Mouse (Mus musculus) mesoderm, embryonic 11.5 days (tissue): Measurements from ENCODE around the gene 1810013L24Rik.

ENCODE experiments used
- DNase-seq: peaks from one replicate; pipeline ENCODE4 v3.0.0-alpha.2; 2012; ENCODE audit warnings: low read depth, low spot score

The 1810013L24Rik gene

DNA sequence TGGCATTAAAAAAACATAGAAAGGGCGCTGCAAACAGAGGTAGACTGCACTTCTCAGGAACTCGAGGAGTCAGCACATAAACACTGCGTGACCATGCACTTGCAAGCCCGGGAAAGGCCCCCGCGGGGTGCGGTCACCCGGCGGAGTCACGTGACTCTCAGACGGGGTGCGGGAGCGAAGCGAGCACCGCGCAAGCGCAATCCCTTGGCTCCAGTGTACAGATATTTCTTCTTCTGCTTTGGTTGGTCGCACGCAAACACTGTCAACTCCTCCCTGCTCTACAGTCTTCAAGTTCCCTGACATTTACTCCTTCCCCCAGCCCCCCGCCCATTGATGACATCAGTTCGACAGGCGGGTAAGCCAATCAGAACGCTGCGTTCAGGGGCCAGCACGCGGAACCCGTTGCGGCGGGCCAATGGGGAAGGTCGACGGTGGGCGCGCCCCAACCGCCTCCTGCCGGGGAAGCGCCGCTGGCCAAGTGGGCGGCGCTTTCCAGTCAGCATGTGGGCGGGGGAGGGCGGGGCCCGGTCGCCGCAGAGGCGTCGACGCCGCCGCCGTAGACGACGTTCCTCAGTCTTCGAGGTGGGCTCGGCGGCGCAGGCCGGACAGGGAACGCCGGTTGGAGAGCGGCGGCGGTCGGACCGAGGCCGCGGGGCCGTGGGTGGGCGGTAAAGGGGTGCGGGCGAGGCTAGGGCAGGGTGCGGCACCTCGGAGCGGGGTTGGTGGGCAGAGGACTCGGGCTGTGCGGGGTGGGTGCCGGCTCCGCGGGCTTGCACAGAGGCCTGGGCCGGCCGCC is at the start of gene 1810013L24Rik:
TSS of gene 1810013L24Rik (plus strand) at position 537 of the 796 bp plus-strand sequence.
- DNase-seq, result peak; percentile 99

DNA sequence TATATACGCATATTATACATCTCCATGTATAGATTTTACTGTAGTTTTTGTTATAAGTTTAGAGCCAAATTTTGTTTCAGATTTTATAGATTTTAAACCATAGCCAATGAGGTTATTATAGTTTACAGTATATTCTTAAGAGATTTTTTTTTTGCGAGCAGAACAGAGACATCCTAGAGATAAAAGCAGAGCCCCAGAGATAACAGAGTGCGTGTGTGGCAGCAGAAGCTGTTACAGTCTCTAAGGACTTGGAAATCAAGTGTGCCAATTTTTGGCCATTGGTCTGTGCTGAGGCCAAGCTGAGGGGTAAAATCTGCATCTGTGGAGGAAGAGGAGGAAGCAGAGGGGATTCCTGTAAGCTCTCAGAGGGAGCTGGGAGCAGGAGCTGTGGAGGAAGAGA is 49.7 kb upstream of the 1810013L24Rik start:
- DNase-seq, result no peak

DNA sequence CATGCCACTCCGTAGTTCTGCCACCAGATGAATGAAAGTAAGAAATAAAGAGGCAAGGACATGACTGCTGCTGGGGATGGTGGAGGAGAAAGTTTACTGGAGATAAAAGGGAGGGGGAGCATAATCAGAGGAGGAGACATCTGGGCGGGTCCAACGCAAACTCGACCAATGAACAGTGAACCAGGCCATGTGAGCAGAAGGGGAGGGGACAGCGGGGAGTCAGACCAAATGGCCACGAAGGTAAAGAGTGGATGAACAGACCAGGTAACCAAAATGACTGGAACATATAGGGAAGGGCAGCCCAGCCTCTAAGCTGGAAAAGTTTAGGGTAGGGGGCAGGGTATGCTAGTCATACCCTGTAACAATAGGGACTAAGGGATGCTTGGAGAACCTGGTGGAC is 48.7 kb upstream of the 1810013L24Rik start:
- no peak for DNase-seq

DNA sequence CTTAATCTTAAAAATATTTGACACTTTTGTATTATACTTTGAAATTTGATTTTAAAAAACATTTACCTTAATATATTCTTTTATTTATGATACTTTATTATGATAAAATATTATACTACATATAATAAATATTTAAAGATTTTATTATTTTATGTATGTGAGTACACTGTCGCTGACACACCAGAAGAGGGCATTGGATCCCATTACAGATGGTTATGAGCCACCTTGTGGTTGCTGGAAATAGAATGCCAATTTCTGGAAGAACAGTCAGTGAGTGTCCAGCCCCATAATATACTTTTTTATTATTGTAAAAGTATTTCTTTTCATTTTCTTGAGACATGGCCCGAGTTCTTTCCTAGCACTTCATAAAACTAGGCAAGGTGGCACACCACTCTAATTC is 48.2 kb upstream of the 1810013L24Rik start:
- no peak for DNase-seq

DNA sequence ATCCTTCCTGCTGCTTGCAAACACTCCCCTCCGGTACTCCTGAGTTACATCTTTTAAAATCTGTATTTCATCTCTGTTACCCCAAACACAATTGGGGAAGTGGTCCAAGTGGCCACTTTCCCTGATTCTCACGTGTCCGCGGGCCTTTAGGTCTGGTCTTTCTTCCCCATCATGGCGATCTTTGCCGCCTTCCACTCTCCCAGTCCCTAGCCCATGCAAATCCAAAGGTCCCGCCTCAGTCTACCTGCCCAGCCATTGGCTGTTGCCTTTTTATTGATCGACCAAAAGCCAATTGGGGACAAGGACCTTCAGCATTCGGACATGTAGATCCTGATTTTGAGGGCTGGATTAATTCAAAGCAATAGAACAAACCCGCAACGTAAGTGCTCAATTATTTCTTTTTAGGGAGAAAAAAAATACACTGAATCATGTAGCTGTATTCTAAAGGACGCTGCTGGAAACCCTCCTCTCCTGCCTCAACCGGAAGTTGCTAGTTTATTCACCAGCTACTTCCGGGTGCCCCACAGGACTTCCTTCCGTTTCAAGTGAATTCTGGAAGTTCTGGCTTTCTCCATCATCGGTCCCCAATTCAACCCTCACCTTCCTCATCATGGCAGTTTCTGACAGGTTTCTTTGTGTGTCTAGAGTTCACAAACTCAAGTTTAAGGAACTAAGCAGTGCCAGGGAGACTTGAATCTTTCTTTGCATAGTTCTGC is 46.5 kb upstream of the 1810013L24Rik start:
- DNase-seq, result no peak

DNA sequence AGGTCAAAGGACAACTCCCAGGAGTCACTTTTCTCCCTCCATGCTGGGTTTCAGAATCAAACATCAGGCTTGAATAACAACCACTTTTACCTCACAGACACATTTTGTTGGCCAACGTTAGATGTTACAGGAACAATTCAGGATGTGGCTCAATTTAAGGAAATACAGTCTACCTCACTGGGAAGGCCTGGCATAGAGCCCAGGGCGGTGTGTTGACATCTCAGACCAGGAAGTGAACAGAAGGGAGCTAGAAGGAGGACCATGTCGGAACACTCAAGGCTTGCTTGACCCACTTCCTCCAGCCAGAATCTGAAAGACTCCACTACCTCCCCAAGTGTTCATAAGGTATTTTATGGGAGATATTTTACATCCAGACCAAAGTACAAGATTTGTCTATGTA is 45.1 kb upstream of the 1810013L24Rik start:
- DNase-seq, result no peak

DNA sequence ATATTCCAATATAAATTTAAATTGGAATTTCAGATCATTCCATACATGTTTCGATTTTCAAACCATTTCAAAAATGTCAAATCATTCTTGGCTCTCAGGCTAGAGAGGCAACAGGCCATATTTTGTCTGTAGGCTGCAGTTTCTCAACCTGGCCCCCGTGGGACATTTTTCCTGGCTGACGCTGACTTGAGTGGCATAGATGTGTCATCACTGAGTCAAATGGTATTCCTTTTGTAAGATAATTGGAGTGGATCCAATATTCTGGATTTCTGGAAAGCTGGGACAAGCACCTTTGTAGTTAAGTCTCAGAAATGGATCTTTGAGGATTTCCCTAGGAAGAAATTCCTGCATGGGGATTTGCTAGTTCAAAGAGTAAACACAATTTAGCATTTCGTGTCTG is 39.0 kb upstream of the 1810013L24Rik start:
- no peak for DNase-seq

DNA sequence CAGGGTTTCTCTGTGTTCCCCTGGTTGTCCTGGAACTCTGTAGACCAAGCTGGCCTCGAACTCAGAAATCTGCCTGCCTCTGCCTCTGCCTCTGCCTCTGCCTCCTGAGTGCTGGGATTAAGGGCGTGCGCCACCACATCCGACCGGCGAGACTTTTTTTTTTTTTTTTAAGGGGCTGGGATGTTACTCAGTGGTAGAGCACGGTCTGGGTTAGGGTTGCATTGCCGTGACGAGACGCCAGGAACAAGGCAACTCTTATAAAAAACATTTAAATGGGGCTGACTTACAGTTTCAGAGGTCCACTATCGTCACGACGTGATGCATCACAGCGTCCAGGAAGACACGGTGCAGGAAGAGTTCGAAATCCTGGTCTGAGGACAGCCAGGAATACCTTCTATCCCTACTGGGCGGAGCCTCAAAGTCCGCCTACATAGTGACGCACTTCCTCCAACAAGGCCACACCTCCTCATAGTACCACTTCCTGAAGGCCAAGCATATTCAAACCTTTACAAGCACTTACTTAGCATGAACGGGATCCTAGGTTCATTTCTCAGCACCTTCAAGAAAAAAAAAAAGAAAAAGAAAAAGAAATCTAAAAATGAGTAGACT is 37.8 kb upstream of the 1810013L24Rik start, which contains the start of gene Usp7:
TSS of gene Usp7 (minus strand) at position 360 of the 609 bp plus-strand sequence.
- no peak for DNase-seq

DNA sequence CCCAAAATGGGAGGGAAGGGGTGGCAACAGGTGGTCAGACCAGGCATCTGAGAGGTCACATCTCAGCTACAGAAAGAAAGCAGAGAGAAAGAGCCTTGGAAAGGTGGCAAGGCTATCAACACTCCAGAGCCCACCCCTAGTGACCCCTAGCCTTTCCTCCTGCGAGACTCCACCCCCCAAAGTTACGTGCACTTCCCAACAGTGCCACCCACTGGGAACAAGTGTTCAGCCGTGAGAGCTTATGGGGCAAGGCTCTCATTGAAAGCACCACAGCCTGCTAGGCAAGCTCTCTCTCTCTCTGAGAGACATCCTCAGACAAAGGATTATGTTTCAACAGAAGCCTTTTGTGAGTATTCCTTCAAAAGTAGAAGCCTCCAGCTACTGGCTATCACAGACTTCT is 34.9 kb upstream of the 1810013L24Rik start:
- no peak for DNase-seq

DNA sequence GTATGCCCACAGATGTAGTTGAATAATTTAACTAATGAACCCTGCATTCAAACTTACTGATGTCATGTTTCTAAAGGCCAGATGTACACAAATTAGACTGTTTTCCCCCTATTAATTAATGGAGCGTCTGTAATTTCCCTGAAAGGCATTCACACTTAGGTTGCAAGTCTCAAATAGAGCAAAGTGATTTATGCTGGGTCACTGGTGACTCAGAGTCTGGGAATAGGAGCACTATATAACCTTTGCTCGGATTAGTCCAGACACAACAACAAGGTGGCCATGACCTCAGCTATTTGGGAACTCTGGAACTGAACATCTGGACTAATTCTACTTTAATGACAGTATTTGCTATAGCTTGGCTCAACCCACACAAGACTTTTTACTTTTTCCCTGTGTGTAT is 34.0 kb upstream of the 1810013L24Rik start:
- no peak for DNase-seq

DNA sequence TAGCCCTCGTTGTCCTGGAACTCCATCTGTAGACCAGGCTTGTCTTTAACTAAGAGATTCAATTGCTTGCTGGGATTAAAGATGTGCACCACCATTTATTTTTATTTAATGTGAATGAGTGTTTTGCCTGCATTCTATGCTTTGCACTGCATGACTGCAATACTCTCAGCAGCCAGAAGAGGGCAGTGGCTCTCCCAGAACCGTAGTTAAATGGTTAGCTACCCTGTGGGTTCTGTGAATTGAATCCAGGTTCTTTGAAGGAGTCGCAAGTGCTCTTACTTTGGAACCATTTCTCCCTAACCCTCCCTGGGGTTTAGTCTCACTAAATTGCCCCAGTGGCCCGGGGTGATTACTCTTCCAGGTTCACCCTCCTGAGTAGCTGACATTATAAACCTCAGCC is 23.2 kb upstream of the 1810013L24Rik start:
- peak; percentile 55 for DNase-seq

DNA sequence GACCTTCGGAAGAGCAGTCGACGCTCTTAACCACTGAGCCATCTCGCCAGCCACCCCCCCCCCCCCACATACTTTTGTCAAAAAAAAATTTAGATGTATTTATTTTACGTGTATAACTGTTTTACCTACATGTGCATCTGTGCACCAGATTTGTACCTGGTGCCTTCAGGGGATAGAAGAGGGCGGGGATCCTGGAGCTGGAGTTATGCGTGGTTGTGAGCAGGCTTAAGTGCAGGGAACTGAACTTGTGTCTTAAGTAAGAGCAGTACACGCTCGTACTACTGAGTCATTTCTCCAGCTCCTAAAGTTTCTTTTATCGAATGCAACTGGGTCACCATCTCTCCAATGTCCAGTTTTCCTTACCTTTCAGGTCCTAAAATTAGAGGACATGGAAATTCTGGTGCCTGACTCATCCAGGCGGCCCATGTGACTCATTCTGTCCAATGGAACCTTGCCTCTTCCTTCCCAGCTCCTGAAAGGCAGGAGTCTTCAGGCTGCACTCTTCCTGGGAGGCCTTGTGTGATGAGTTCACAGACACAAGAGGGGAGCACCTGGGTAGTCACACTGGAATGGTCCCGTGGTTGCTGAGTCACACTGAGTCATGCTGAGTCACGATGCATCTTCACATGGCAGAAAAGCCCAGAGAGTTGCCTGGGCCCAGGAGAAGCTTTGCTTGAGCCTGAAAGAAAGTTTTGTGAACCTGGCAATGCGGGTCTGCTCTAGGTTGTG is 19.3 kb upstream of the 1810013L24Rik start:
- DNase-seq, result no peak

DNA sequence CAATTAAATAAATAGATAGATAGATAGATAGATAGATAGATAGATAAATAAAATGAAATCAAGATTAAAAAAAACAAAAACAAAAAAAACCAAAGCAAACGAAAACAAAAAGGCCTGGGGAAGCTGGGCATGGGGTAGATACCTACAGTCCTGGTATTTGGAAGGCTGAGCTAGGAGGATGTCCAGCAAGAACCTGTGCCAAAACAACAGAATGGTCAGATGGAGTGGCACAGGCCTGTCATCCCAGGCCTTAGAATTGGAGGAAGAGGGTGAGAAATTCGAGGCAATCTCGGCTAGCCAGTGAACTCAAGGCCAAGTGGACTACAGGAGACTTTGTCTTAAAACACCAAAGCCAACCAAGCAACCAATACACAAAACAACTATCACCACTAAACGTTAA is 12.0 kb upstream of the 1810013L24Rik start:
- DNase-seq, result no peak

DNA sequence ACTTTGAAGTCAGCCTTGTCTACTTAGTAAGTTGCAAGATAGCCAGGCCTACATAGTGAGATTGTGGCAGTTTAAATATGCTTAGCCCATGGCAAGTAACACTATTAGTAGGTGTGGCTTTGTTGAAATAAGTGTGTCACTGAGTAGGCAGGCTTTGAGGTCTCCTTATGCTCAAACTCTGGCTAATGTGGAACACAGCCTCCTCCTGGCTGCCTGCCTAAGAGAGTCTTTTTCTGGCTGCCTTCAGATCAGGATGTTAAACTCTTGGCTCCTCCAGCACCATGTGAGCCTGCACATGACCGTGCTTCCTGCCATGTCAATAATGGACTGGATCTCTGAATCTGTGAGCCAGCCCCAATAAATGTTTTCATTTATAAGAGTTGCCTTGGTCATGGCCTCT is 8.5 kb upstream of the 1810013L24Rik start:
- DNase-seq, result no peak

DNA sequence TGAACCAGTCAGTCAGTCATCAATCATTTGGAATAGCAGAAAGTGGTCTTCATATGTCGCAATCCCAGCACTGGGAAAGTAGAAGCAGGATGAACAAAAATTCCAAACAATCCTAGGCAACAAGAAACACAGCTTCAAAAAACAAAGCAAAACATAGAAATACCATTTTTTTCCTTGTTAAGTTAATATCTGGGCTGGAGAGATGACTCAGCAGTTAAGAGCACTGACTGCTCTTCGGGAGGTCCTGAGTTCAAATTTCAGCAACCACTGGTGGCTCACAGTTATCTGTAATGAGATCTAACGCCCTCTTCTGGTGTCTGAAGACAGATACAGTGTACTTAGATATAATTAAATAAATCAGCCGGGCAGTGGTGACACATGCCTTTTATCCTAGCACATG is 7.3 kb upstream of the 1810013L24Rik start:
- DNase-seq, result no peak

DNA sequence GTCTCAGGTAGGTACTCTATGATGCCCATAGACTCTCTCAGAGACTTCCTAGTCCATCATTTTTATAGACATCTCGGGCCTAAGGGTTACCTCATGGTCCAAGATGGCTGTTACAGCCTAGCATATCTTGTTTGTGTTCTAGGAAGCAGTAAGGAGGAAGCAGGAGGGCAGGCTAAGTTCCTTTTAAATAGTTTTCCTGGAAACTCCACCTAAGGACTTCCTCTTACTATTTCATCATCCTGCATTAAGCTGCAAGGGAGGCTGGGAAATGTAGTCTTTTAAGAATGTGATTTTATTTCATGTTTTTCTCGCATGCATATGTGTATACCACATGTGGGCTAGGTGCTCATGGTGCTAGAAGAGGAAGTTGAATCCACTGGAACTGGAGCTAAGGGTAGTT is 6.2 kb upstream of the 1810013L24Rik start:
- DNase-seq, result no peak

DNA sequence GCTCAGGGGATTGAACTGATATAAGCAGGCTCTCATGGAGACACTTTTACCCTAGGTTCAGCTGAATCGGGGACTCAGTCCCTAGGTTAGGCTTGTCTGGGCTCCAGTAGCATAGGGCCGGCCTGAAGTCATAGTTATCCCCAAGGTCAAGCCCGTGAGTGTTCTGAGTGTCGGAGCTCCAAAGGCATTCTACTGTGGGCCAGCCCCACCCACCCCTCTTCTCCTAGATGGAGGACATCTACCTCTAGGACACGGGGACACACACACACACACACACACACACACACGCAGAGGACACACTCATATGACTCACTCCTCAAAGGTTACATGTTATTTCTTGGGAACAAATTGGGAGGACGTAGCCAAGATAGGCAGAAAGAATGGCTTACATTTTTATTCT is 2.5 kb upstream of the 1810013L24Rik start:
- no peak for DNase-seq

DNA sequence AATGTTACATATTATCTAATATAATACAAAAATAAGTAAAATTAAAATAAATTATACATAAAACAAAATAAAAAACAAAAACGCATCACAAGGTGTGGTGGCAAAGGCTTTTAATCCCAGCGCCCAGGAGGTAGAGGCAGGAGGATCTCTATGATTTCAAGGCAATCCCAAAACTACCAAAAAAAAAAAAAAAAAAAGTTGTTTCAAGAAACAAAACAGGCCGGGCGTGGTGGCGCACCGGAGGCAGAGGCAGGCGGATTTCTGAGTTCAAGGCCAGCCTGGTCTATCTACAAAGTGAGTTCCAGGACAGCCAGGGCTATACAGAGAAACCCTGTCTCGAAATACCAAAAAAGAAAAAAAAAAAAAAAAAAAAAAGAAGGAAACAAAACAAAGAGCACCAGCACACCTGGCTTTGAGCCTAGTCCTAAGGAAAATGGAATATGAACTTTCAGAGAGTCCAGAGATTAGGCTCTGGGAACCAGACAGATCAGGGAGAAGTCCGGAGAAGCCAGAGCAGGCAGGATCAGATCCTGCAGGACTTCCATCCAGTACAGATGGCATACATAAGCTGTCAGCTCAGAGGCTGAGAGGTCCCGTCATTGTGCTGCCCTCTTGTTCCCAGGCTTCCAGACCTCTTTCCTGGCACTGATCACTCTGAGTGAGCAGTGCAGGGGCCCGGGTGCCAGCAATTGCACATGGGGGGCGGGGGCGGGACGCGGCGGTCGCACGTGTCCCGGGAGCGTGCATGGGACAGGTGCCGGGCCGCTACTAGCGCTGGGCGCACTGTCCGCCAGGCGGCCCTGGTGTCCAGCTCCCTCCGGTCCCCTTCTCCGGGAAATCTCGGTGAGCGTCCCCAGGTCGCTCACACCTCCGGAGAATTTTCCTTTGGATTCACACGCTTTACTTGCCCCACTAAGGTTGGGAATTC is 1.0 kb upstream of the 1810013L24Rik start:
- no peak for DNase-seq

DNA sequence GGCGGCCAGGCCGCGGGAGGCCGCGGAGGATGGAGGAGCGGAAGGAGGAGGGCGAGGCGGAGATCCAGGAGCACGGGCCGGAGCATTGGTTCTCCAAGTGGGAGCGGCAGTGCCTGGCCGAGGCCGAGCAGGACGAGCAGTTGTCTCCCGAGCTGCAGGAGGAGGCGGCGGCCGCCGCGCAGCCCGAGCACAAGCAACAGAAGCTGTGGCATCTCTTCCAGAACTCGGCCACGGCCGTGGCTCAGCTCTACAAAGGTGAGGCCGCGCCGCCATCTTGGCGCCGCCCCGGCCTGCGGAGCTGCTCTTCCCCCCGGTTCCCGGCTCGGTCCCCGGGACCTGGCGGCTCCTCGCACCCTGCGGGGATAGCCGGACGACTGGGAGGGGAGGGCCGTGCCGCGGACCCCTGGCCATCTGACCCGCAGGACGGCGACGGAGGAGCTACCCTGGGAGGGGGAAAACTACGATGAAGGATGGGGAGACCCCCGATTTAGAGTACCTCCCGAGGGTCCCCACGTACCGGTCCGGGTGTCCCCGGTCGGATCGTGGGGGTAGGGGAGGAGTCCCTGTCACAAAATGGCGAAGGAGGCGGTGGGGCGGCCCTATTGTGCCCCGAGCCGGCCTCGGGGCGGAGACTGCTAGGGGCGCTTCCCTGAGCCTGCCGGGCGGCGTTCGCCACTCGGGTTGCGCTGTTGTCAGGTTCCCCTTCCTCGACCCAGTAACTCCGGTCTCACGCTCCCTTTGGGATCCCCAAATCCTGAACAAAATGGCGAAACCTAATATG is 721 bp downstream of the 1810013L24Rik start:
- DNase-seq, result peak; percentile 54

DNA sequence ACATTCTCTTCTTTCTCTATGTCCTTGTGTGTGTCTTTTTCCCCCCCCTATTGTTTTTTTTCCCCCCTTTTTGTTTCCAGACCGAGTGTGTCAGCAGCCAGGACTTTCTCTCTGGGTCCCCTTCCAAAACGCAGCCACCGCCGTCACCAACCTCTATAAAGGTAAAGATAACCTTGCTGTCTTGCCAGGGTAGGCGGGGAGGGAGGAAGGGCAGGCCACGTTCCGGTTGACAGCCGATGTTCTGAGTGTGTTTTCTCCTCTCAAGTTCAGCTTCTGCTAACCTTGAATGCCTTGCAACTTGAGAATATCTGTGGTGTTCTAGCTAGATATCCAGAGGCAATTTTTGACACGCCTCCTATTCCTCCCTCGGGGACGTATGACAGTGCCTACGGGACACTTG is 1.3 kb downstream of the 1810013L24Rik start:
- DNase-seq, result peak; percentile 15
